Mouse (Mus musculus) midbrain, embryonic 16.5 days (tissue): ENCODE results near the gene Hoxc8. TPM values are rescaled to one million over a fixed set of nuclear protein-coding genes. Genes with fewer than 3 reads are reported as not detected.

Experiments used
- ATAC-seq: fragments of 200-750 bp; cut with Nextera tagmentation; 2 replicates; pipeline ENCODE4 v1.8.0; 2017; ENCODE audit warnings: moderate TSS enrichment
- H3K27ac ChIP-seq: fragments of 300-500 bp; sonication (generic); 2 replicates; pipeline ENCODE4 v1.5.1; 2014; ENCODE audit warnings: mild to moderate bottlenecking, low read length, mixed read lengths
- H3K27me3 ChIP-seq: fragments of 300-500 bp; sonication (generic); 2 replicates; pipeline ENCODE4 v1.6.1; 2014; ENCODE audit warnings: low read depth, low read length, mixed read lengths; ENCODE audit not compliant: control insufficient read depth, insufficient read depth
- H3K36me3 ChIP-seq: fragments of 300-500 bp; sonication (generic); 2 replicates; pipeline ENCODE4 v1.6.1; 2014; ENCODE audit warnings: mild to moderate bottlenecking, low read length, moderate library complexity, mixed read lengths; ENCODE audit not compliant: control insufficient read depth, insufficient read depth
- H3K4me1 ChIP-seq: fragments of 300-500 bp; sonication (generic); 2 replicates; pipeline ENCODE4 v1.6.1; 2014; ENCODE audit warnings: mild to moderate bottlenecking, low read length, mixed read lengths; ENCODE audit not compliant: control insufficient read depth, insufficient read depth
- H3K4me2 ChIP-seq: fragments of 300-500 bp; sonication (generic); 2 replicates; pipeline ENCODE4 v1.6.1; 2014; ENCODE audit warnings: mild to moderate bottlenecking, low read length, mixed read lengths
- H3K4me3 ChIP-seq: fragments of 300-500 bp; sonication (generic); 2 replicates; pipeline ENCODE4 v1.5.1; 2014; ENCODE audit warnings: low read depth, mild to moderate bottlenecking, low read length, moderate library complexity, mixed read lengths
- H3K9ac ChIP-seq: fragments of 300-500 bp; sonication (generic); 2 replicates; pipeline ENCODE4 v1.6.1; 2014; ENCODE audit warnings: low read depth, low read length, mixed read lengths
- H3K9me3 ChIP-seq: fragments of 300-500 bp; sonication (generic); replicated peaks from 2 replicates; pipeline ENCODE4 v1.6.1; 2014; ENCODE audit warnings: mild to moderate bottlenecking, low read length, mixed read lengths; ENCODE audit not compliant: control insufficient read depth, poor library complexity, severe bottlenecking
- WGBS: fragments of 180-500 bp; shearing (Covaris S2); extraction: QIAGEN DNeasy Blood & Tissue Kit; methylation state at CpG from one replicate; pipeline ENCODE4 v1.1.7; 2014; 5-methylcytosine and 5-hydroxymethylcytosine counted together
- polyA plus RNA-seq: library from polyadenylated mRNA; unstranded; fragments of >200 nt; fragmentation: Nextera tagmentation; extraction: Ambion mirVana; gene quantifications from 2 replicates; pipeline ENCODE4 v1.2.1, GENCODE M21; 2015

Hoxc8 gene
- polyA plus RNA-seq, 1 experiment from 2014 or later: not detected

- peaks cover 4% of the 10 kb centered on the region; the same call in 1 of the 2 replicates for H3K4me1 ChIP-seq
- peaks cover 91% of the 10 kb centered on the region for H3K27me3 ChIP-seq
- WGBS: under 1% methylated on average over 33 of the region's 33 CpGs
- no peaks in the 10 kb centered on the region for H3K36me3 ChIP-seq
- no peak for ATAC-seq
- H3K4me3 ChIP-seq: peak overlapping the region; percentile 31
- peak overlapping the region; percentile 55 for H3K4me2 ChIP-seq
- H3K27ac ChIP-seq: no peak overlapping the region
- no peak overlapping the region for H3K9ac ChIP-seq
- no peaks in the 10 kb centered on the region for H3K9me3 ChIP-seq
Observed at GRCm38 (mm10) chr15:102999183-102999831, 8.9 kb downstream of the Hoxc8 start.

GRCm38 (mm10) chr15:102999955-103000354 lies 9.5 kb downstream of the Hoxc8 start:
- Histone ChIP-seq H3K4me2 (no peak overlapping the region), H3K27ac (no peak overlapping the region), H3K36me3 (no peaks in the 10 kb centered on the region), H3K9me3 (no peaks in the 10 kb centered on the region), H3K4me3 (no peak overlapping the region), H3K9ac (no peak overlapping the region), H3K4me1 (peaks cover 4% of the 10 kb centered on the region; the same call in 1 of the 2 replicates), H3K27me3 (peaks cover 92% of the 10 kb centered on the region)
- no peak for ATAC-seq
- WGBS: 3% methylated on average over 11 of the region's 11 CpGs

- 3% methylated on average over 24 of the region's 24 CpGs for WGBS
- H3K4me1 ChIP-seq: peaks cover 4% of the 10 kb centered on the region; the same call in 1 of the 2 replicates
- H3K4me3 ChIP-seq: no peak overlapping the region
- H3K27me3 ChIP-seq: peaks cover 90% of the 10 kb centered on the region
- ATAC-seq: no peak
- no peaks in the 10 kb centered on the region for H3K36me3 ChIP-seq
- no peaks in the 10 kb centered on the region for H3K9me3 ChIP-seq
- no peak overlapping the region for H3K27ac ChIP-seq
- H3K4me2 ChIP-seq: no peak overlapping the region
- no peak overlapping the region for H3K9ac ChIP-seq
Observed at GRCm38 (mm10) chr15:103000501-103000901, 10.1 kb downstream of the Hoxc8 start.

- Histone ChIP-seq H3K9ac (no peak overlapping the region), H3K4me2 (no peak overlapping the region), H3K4me3 (no peak overlapping the region), H3K27ac (no peak overlapping the region), H3K9me3 (no peaks in the 10 kb centered on the region), H3K36me3 (no peaks in the 10 kb centered on the region), H3K27me3 (peaks cover 90% of the 10 kb centered on the region), H3K4me1 (peaks cover 4% of the 10 kb centered on the region; the same call in 1 of the 2 replicates)
- WGBS: 8% methylated on average over 2 of the region's 2 CpGs
- ATAC-seq: no peak
Observed at GRCm38 (mm10) chr15:103001370-103001769, 11.0 kb downstream of the Hoxc8 start.

GRCm38 (mm10) chr15:103002156-103002555 lies 11.7 kb downstream of the Hoxc8 start:
- H3K9me3 ChIP-seq: no peaks in the 10 kb centered on the region
- H3K4me2 ChIP-seq: no peak overlapping the region
- no peak overlapping the region for H3K4me3 ChIP-seq
- peaks cover 91% of the 10 kb centered on the region for H3K27me3 ChIP-seq
- no peak overlapping the region for H3K9ac ChIP-seq
- H3K27ac ChIP-seq: no peak overlapping the region
- ATAC-seq: no peak
- WGBS: 4% methylated on average over 4 of the region's 4 CpGs
- H3K4me1 ChIP-seq: peaks cover 4% of the 10 kb centered on the region; the same call in 1 of the 2 replicates
- no peaks in the 10 kb centered on the region for H3K36me3 ChIP-seq

- H3K9ac ChIP-seq: no peak overlapping the region
- peaks cover 4% of the 10 kb centered on the region; the same call in 1 of the 2 replicates for H3K4me1 ChIP-seq
- ATAC-seq: no peak
- no peak overlapping the region for H3K27ac ChIP-seq
- peaks cover 93% of the 10 kb centered on the region for H3K27me3 ChIP-seq
- H3K4me3 ChIP-seq: no peak overlapping the region
- 1% methylated on average over 12 of the region's 13 CpGs for WGBS
- no peak overlapping the region for H3K4me2 ChIP-seq
- no peaks in the 10 kb centered on the region for H3K36me3 ChIP-seq
- no peaks in the 10 kb centered on the region for H3K9me3 ChIP-seq
Observed at GRCm38 (mm10) chr15:103002821-103003448, 12.5 kb downstream of the Hoxc8 start.

GRCm38 (mm10) chr15:103005308-103005707 lies 14.9 kb downstream of the Hoxc8 start:
- no peaks in the 10 kb centered on the region for H3K4me1 ChIP-seq
- H3K27me3 ChIP-seq: peaks cover 96% of the 10 kb centered on the region
- no peaks in the 10 kb centered on the region for H3K36me3 ChIP-seq
- no peak overlapping the region for H3K4me2 ChIP-seq
- H3K9ac ChIP-seq: no peak overlapping the region
- H3K9me3 ChIP-seq: no peaks in the 10 kb centered on the region
- no peak for ATAC-seq
- H3K27ac ChIP-seq: no peak overlapping the region
- no peak overlapping the region for H3K4me3 ChIP-seq
- 0% methylated on average over 17 of the region's 17 CpGs for WGBS

GRCm38 (mm10) chr15:103005797-103006196 lies 15.4 kb downstream of the Hoxc8 start:
- ATAC-seq: no peak

GRCm38 (mm10) chr15:103006326-103006725 lies 15.9 kb downstream of the Hoxc8 start:
- Histone ChIP-seq H3K9ac (no peak overlapping the region), H3K9me3 (no peaks in the 10 kb centered on the region), H3K27me3 (peaks cover 97% of the 10 kb centered on the region), H3K27ac (no peak overlapping the region), H3K36me3 (no peaks in the 10 kb centered on the region), H3K4me3 (no peak overlapping the region), H3K4me2 (no peak overlapping the region), H3K4me1 (no peaks in the 10 kb centered on the region)
- WGBS: 10% methylated on average over 1 of the region's 1 CpGs
- ATAC-seq: no peak

More at GRCm38 (mm10) chr15:103005797-103006196, 15.4 kb downstream of the Hoxc8 start:
- H3K4me1 ChIP-seq: no peaks in the 10 kb centered on the region
- no peak overlapping the region for H3K9ac ChIP-seq
- no peak overlapping the region for H3K4me3 ChIP-seq
- peaks cover 96% of the 10 kb centered on the region for H3K27me3 ChIP-seq
- no peak overlapping the region for H3K27ac ChIP-seq
- no peaks in the 10 kb centered on the region for H3K36me3 ChIP-seq
- WGBS: 4% methylated on average over 5 of the region's 5 CpGs
- no peaks in the 10 kb centered on the region for H3K9me3 ChIP-seq
- H3K4me2 ChIP-seq: no peak overlapping the region
